Mouse (Mus musculus): ENCODE results near the gene Denr. TPM values are rescaled to one million over a fixed set of nuclear protein-coding genes. Genes with fewer than 3 reads are reported as not detected.

The Denr gene
- polyA plus RNA-seq, 1 experiment from 2014 or later: 145 TPM

- no peaks in the 10 kb centered on the region for H3K9me3 ChIP-seq (replicated peaks)
- ATAC-seq (replicated peaks; ENCODE audit: low FRiP score): no peak
- H3K36me3 ChIP-seq: no peaks in the 10 kb centered on the region
- H3K4me2 ChIP-seq: no peak overlapping the region
- 76% methylated on average over 10 of the region's 10 CpGs for WGBS
- no peak overlapping the region for H3K9ac ChIP-seq
- no peak overlapping the region for H3K4me3 ChIP-seq (replicated peaks)
- H3K27ac ChIP-seq: no peak overlapping the region
- peaks cover 15% of the 10 kb centered on the region for H3K4me1 ChIP-seq
- no peaks in the 10 kb centered on the region for H3K27me3 ChIP-seq
Measured at GRCm38 (mm10) chr5:123884332-123884731, 22.6 kb upstream of the Denr start.

- no peaks in the 10 kb centered on the region for H3K9me3 ChIP-seq (replicated peaks)
- no peak overlapping the region for H3K4me2 ChIP-seq
- no peak overlapping the region for H3K27ac ChIP-seq
- no peak overlapping the region for H3K9ac ChIP-seq
- 66% methylated on average over 3 of the region's 3 CpGs for WGBS
- no peak overlapping the region for H3K4me3 ChIP-seq (replicated peaks)
- ATAC-seq (replicated peaks; ENCODE audit: low FRiP score): no peak
- H3K27me3 ChIP-seq: no peaks in the 10 kb centered on the region
- H3K36me3 ChIP-seq: no peaks in the 10 kb centered on the region
- no peaks in the 10 kb centered on the region for H3K4me1 ChIP-seq
Measured at GRCm38 (mm10) chr5:123886365-123886764, 20.6 kb upstream of the Denr start.

GRCm38 (mm10) chr5:123890312-123890711 lies 16.7 kb upstream of the Denr start:
- Histone ChIP-seq H3K4me2 (no peak overlapping the region), H3K27me3 (no peaks in the 10 kb centered on the region), H3K4me3 (replicated peaks) (no peak overlapping the region), H3K9ac (no peak overlapping the region), H3K36me3 (no peaks in the 10 kb centered on the region), H3K27ac (no peak overlapping the region), H3K4me1 (0 out of 2 replicates have a peak, but pooled peaks cover 3% of the 10 kb centered on the region), H3K9me3 (replicated peaks) (no peaks in the 10 kb centered on the region)
- 65% methylated on average over 2 of the region's 2 CpGs for WGBS
- no peak for ATAC-seq (replicated peaks; ENCODE audit: low FRiP score)

GRCm38 (mm10) chr5:123890987-123891386 lies 16.0 kb upstream of the Denr start:
- WGBS: 79% methylated on average over 5 of the region's 5 CpGs
- H3K9me3 ChIP-seq (replicated peaks): no peaks in the 10 kb centered on the region

GRCm38 (mm10) chr5:123891669-123892068 lies 15.3 kb upstream of the Denr start:
- 58% methylated on average over 6 of the region's 6 CpGs for WGBS
- ATAC-seq (replicated peaks; ENCODE audit: low FRiP score): no peak

More at GRCm38 (mm10) chr5:123890987-123891386, 16.0 kb upstream of the Denr start:
- Histone ChIP-seq H3K4me3 (replicated peaks) (no peak overlapping the region), H3K4me2 (no peak overlapping the region), H3K9ac (no peak overlapping the region), H3K27me3 (no peaks in the 10 kb centered on the region), H3K36me3 (no peaks in the 10 kb centered on the region), H3K4me1 (0 out of 2 replicates have a peak, but pooled peaks cover 3% of the 10 kb centered on the region), H3K27ac (no peak overlapping the region)
- ATAC-seq (replicated peaks; ENCODE audit: low FRiP score): no peak

GRCm38 (mm10) chr5:123893520-123893919 lies 13.5 kb upstream of the Denr start:
- Histone ChIP-seq H3K9me3 (replicated peaks) (no peaks in the 10 kb centered on the region), H3K4me3 (replicated peaks) (no peak overlapping the region), H3K4me1 (peaks cover 8% of the 10 kb centered on the region; the same call in 1 of the 2 replicates), H3K4me2 (no peak overlapping the region), H3K27me3 (no peaks in the 10 kb centered on the region), H3K36me3 (no peaks in the 10 kb centered on the region), H3K27ac (no peak overlapping the region), H3K9ac (no peak overlapping the region)
- ATAC-seq (replicated peaks; ENCODE audit: low FRiP score): no peak
- WGBS: 87% methylated on average over 5 of the region's 5 CpGs

More at GRCm38 (mm10) chr5:123891669-123892068, 15.3 kb upstream of the Denr start:
- H3K9ac ChIP-seq: no peak overlapping the region
- no peaks in the 10 kb centered on the region for H3K27me3 ChIP-seq
- H3K4me1 ChIP-seq: peaks cover 4% of the 10 kb centered on the region; the same call in 1 of the 2 replicates
- H3K27ac ChIP-seq: no peak overlapping the region
- H3K4me2 ChIP-seq: no peak overlapping the region
- no peaks in the 10 kb centered on the region for H3K36me3 ChIP-seq
- H3K9me3 ChIP-seq (replicated peaks): no peaks in the 10 kb centered on the region
- H3K4me3 ChIP-seq (replicated peaks): no peak overlapping the region

GRCm38 (mm10) chr5:123896395-123896794 lies 10.6 kb upstream of the Denr start:
- no peak overlapping the region for H3K9ac ChIP-seq
- H3K4me2 ChIP-seq: no peak overlapping the region
- H3K36me3 ChIP-seq: no peaks in the 10 kb centered on the region
- WGBS: 55% methylated on average over 11 of the region's 11 CpGs
- no peaks in the 10 kb centered on the region for H3K9me3 ChIP-seq (replicated peaks)
- H3K4me1 ChIP-seq: peaks cover 8% of the 10 kb centered on the region; the same call in 1 of the 2 replicates
- H3K4me3 ChIP-seq (replicated peaks): no peak overlapping the region
- H3K27ac ChIP-seq: peak overlapping the region; percentile 42
- no peak for ATAC-seq (replicated peaks; ENCODE audit: low FRiP score)
- no peaks in the 10 kb centered on the region for H3K27me3 ChIP-seq

- WGBS: 82% methylated on average over 13 of the region's 13 CpGs
- no peak overlapping the region for H3K4me3 ChIP-seq (replicated peaks)
- H3K4me1 ChIP-seq: peaks cover 5% of the 10 kb centered on the region; the same call in 1 of the 2 replicates
- H3K36me3 ChIP-seq: no peaks in the 10 kb centered on the region
- no peak for ATAC-seq (replicated peaks; ENCODE audit: low FRiP score)
- no peak overlapping the region for H3K4me2 ChIP-seq
- no peak overlapping the region for H3K9ac ChIP-seq
- no peak overlapping the region for H3K27ac ChIP-seq
- H3K9me3 ChIP-seq (replicated peaks): no peaks in the 10 kb centered on the region
- no peaks in the 10 kb centered on the region for H3K27me3 ChIP-seq
Measured at GRCm38 (mm10) chr5:123897352-123897751, 9.6 kb upstream of the Denr start.

GRCm38 (mm10) chr5:123904059-123904672 lies 2.8 kb upstream of the Denr start:
- ATAC-seq (replicated peaks; ENCODE audit: low FRiP score): no peak
- H3K4me3 ChIP-seq (replicated peaks): no peak overlapping the region
- peaks cover 11% of the 10 kb centered on the region for H3K36me3 ChIP-seq
- H3K27me3 ChIP-seq: no peaks in the 10 kb centered on the region
- no peak overlapping the region for H3K27ac ChIP-seq
- WGBS: 74% methylated on average over 11 of the region's 11 CpGs
- H3K4me1 ChIP-seq: peaks cover 22% of the 10 kb centered on the region
- H3K9ac ChIP-seq: no peak overlapping the region
- H3K9me3 ChIP-seq (replicated peaks): no peaks in the 10 kb centered on the region
- no peak overlapping the region for H3K4me2 ChIP-seq

- Histone ChIP-seq H3K4me3 (replicated peaks) (peak overlapping the region; percentile 92), H3K4me1 (peaks cover 24% of the 10 kb centered on the region), H3K27me3 (no peaks in the 10 kb centered on the region), H3K27ac (no peak overlapping the region), H3K9ac (no peak overlapping the region), H3K9me3 (replicated peaks) (no peaks in the 10 kb centered on the region), H3K36me3 (peaks cover 33% of the 10 kb centered on the region), H3K4me2 (peak overlapping the region; percentile 86)
- ATAC-seq (replicated peaks; ENCODE audit: low FRiP score): no peak
- 68% methylated on average over 17 of the region's 17 CpGs for WGBS
Measured at GRCm38 (mm10) chr5:123906146-123906975, 614 bp upstream of the Denr start.

- 2% methylated on average over 10 of the region's 10 CpGs for WGBS
- no peaks in the 10 kb centered on the region for H3K9me3 ChIP-seq (replicated peaks)
- H3K4me2 ChIP-seq: peak overlapping the region; percentile 86
- peak overlapping the region; percentile 89 for H3K27ac ChIP-seq
- H3K36me3 ChIP-seq: peaks cover 45% of the 10 kb centered on the region
- ATAC-seq (replicated peaks; ENCODE audit: low FRiP score): no peak; the same call in 1 of the 2 replicates
- peaks cover 24% of the 10 kb centered on the region for H3K4me1 ChIP-seq
- peak overlapping the region; percentile 99 for H3K9ac ChIP-seq
- peak overlapping the region; percentile 92 for H3K4me3 ChIP-seq (replicated peaks)
- no peaks in the 10 kb centered on the region for H3K27me3 ChIP-seq
Measured at GRCm38 (mm10) chr5:123907631-123907977, 629 bp downstream of the Denr start.

GRCm38 (mm10) chr5:123914852-123915251 lies 7.9 kb downstream of the Denr start:
- WGBS: 83% methylated on average over 3 of the region's 3 CpGs
- H3K27ac ChIP-seq: no peak overlapping the region
- no peak overlapping the region for H3K4me2 ChIP-seq
- H3K9ac ChIP-seq: no peak overlapping the region
- H3K4me3 ChIP-seq (replicated peaks): no peak overlapping the region
- H3K4me1 ChIP-seq: no peaks in the 10 kb centered on the region
- H3K27me3 ChIP-seq: no peaks in the 10 kb centered on the region
- no peak for ATAC-seq (replicated peaks; ENCODE audit: low FRiP score)
- no peaks in the 10 kb centered on the region for H3K9me3 ChIP-seq (replicated peaks)
- peaks cover 90% of the 10 kb centered on the region for H3K36me3 ChIP-seq

Data from kidney, embryonic 15.5 days (tissue).